Mouse (Mus musculus) liver, embryonic 11.5 days (tissue): ENCODE data around the gene Tmem156. TPM values are rescaled to one million over a fixed set of nuclear protein-coding genes. Genes with fewer than 3 reads are reported as not detected.

Source experiments
- ATAC-seq: fragments of 200-750 bp; cut with Nextera tagmentation; replicated peaks from 2 replicates; pipeline ENCODE4 v1.8.0; 2017; ENCODE audit warnings: moderate number of reproducible peaks, mild to moderate bottlenecking, moderate TSS enrichment, moderate library complexity; ENCODE audit not compliant: low FRiP score
- DNase-seq: peaks from one replicate; pipeline ENCODE4 v3.0.0-alpha.2; 2017; ENCODE audit warnings: low spot score
- H3K27ac ChIP-seq: fragments of 300-500 bp; sonication (generic); 2 replicates; pipeline ENCODE4 v1.5.1; 2014; ENCODE audit warnings: mild to moderate bottlenecking, low read depth, low read length, control low read depth
- H3K27me3 ChIP-seq: fragments of 300-500 bp; sonication (generic); replicated peaks from 2 replicates; pipeline ENCODE4 v1.6.1; 2014; ENCODE audit warnings: low read length, mixed read lengths; ENCODE audit not compliant: control insufficient read depth, insufficient read depth
- H3K36me3 ChIP-seq: fragments of 300-500 bp; sonication (generic); 2 replicates; pipeline ENCODE4 v1.6.1; 2014; ENCODE audit warnings: mild to moderate bottlenecking, low read length, moderate library complexity, mixed read lengths; ENCODE audit not compliant: control insufficient read depth, insufficient read depth
- H3K4me1 ChIP-seq: fragments of 300-500 bp; sonication (generic); replicated peaks from 2 replicates; pipeline ENCODE4 v1.6.1; 2014; ENCODE audit warnings: low read length, mixed read lengths; ENCODE audit not compliant: control insufficient read depth, insufficient read depth
- H3K4me2 ChIP-seq: fragments of 300-500 bp; sonication (generic); 2 replicates; pipeline ENCODE4 v1.6.1; 2014; ENCODE audit warnings: mild to moderate bottlenecking, control low read depth, moderate library complexity
- H3K4me3 ChIP-seq: fragments of 300-500 bp; sonication (generic); 2 replicates; pipeline ENCODE4 v1.5.1; 2014; ENCODE audit warnings: low read depth, low read length, control low read depth
- H3K9ac ChIP-seq: fragments of 300-500 bp; sonication (generic); 2 replicates; pipeline ENCODE4 v1.6.1; 2014; ENCODE audit warnings: low read depth, low read length, control low read depth
- H3K9me3 ChIP-seq: fragments of 300-500 bp; sonication (generic); 2 replicates; pipeline ENCODE4 v1.6.1; 2016; ENCODE audit warnings: low read length, inconsistent platforms, mixed read lengths; ENCODE audit not compliant: control insufficient read depth
- WGBS: fragments of 180-500 bp; shearing (Covaris S2); extraction: QIAGEN DNeasy Blood & Tissue Kit; methylation state at CpG from one replicate; pipeline ENCODE4 v1.1.7; 2014; 5-methylcytosine and 5-hydroxymethylcytosine counted together
- polyA plus RNA-seq: library from polyadenylated mRNA; unstranded; fragments of >200 nt; fragmentation: Nextera tagmentation; extraction: Ambion mirVana; gene quantifications from 2 replicates; pipeline ENCODE4 v1.2.1, GENCODE M21; 2014

Gene Tmem156
- polyA plus RNA-seq, 1 experiment from 2014 or later: 0.55 TPM

GRCm38 (mm10) chr5:65038305-65038704 lies 53.6 kb downstream of the Tmem156 start:
- H3K4me1 ChIP-seq: no peaks in the 10 kb centered on the region
- WGBS: 73% methylated on average over 9 of the region's 9 CpGs
- H3K27ac ChIP-seq: no peak overlapping the region
- H3K36me3 ChIP-seq: no peaks in the 10 kb centered on the region
- no peaks in the 10 kb centered on the region for H3K9me3 ChIP-seq
- H3K27me3 ChIP-seq: no peaks in the 10 kb centered on the region
- H3K4me3 ChIP-seq: no peak overlapping the region
- no peak overlapping the region for H3K9ac ChIP-seq
- DNase-seq (no peak), ATAC-seq (no peak)
- H3K4me2 ChIP-seq: no peak overlapping the region

DNA sequence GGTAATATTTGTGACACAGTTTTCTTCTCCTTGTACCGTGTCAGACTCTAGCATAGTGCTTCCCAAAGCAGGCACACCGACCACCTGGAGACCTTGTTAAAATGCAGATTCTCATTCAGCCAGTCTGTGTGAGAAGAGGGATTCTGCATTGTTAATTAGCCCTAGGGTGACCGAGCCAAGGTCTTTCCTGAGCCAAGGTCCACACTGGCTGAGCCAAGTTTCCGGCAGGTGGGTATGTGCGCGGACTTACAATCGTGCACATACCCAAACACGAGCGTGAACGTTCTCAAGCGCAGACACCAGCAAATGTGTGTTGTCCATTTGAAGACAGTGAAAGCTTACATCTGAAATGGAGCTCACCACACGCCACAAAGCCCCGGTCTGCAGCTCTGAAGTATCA lies 55.3 kb downstream of the Tmem156 start:
- ATAC-seq (no peak), DNase-seq (no peak)
- H3K27ac ChIP-seq: no peak overlapping the region
- H3K4me2 ChIP-seq: no peak overlapping the region
- no peaks in the 10 kb centered on the region for H3K9me3 ChIP-seq
- H3K4me1 ChIP-seq: no peaks in the 10 kb centered on the region
- H3K27me3 ChIP-seq: no peaks in the 10 kb centered on the region
- H3K9ac ChIP-seq: no peak overlapping the region
- H3K36me3 ChIP-seq: no peaks in the 10 kb centered on the region
- WGBS: 79% methylated on average over 13 of the region's 13 CpGs
- H3K4me3 ChIP-seq: no peak overlapping the region

DNA sequence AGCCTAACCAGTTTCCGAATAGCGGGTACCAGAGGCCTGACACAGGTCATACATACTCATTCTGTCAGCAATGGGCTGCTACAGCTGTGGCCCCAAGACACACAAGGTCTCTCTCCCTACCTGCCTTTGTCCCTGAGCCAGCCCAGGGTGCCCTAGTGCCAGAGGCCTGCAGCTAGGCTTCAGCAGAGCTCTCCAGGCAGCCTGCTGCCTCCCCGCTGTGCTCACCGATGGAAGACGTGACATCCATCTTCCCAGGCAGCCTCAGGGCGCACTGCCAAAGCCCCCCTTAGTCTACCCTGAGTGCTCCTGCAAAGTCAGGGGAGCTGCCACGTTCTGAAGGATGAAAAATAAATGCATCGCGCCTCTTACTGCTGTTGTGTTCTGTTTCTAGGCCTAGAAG lies 63.9 kb downstream of the Tmem156 start:
- ATAC-seq (no peak), DNase-seq (no peak)
- Histone ChIP-seq H3K27me3 (no peaks in the 10 kb centered on the region), H3K9ac (no peak overlapping the region), H3K27ac (no peak overlapping the region), H3K9me3 (no peaks in the 10 kb centered on the region), H3K4me1 (no peaks in the 10 kb centered on the region), H3K4me3 (no peak overlapping the region), H3K4me2 (no peak overlapping the region), H3K36me3 (no peaks in the 10 kb centered on the region)
- 69% methylated on average over 9 of the region's 9 CpGs for WGBS

DNA sequence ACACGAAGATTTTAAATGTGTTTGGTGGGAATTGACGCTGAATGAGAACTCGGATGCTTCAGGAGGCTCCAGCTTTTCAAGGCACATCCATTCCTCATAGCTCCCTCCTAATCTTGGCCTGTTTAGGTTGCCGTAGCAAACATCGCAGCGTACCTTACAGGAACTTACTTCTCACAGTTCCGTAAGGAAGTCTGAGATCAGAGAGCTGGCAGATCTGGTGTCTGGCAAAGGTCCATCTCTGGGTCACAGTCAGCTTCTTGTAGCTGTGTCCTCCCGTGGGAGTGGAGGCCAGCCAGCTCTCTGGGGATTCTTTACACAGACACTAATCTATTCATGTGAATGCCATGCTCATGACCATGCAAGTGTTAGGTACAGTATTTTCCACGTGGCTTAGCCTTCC lies 65.2 kb downstream of the Tmem156 start:
- H3K27me3 ChIP-seq: no peaks in the 10 kb centered on the region
- H3K27ac ChIP-seq: no peak overlapping the region
- DNase-seq (no peak), ATAC-seq (no peak)
- H3K9ac ChIP-seq: no peak overlapping the region
- H3K4me1 ChIP-seq: no peaks in the 10 kb centered on the region
- peaks cover 4% of the 10 kb centered on the region; the same call in 1 of the 2 replicates for H3K36me3 ChIP-seq
- H3K4me3 ChIP-seq: no peak overlapping the region
- H3K9me3 ChIP-seq: no peaks in the 10 kb centered on the region
- 82% methylated on average over 9 of the region's 9 CpGs for WGBS
- no peak overlapping the region for H3K4me2 ChIP-seq

DNA sequence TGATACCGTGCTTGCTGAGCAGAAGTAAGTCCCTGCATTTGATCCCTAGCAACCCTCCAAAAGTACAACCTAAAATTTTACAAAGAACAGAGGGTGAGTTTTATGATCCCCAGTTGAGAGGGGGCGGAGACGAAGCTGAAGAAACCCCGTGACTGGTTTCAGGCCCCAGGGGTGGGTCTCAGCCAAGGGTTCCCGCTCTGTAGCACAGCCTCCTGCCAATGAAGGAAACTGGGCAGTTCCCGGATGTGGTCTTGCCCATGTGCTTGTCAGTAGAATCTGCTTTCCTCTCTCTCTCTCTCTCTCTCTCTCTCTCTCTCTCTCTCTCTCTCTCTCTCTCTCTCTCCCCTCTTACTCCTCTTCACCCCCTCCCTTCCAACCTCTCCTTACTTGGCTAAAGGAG lies 66.0 kb downstream of the Tmem156 start:
- Histone ChIP-seq H3K9me3 (no peaks in the 10 kb centered on the region), H3K4me2 (no peak overlapping the region), H3K27ac (no peak overlapping the region), H3K27me3 (no peaks in the 10 kb centered on the region), H3K4me3 (no peak overlapping the region), H3K36me3 (peaks cover 6% of the 10 kb centered on the region; the same call in 1 of the 2 replicates), H3K9ac (no peak overlapping the region), H3K4me1 (no peaks in the 10 kb centered on the region)
- DNase-seq (no peak), ATAC-seq (no peak)
- WGBS: 51% methylated on average over 6 of the region's 6 CpGs

DNA sequence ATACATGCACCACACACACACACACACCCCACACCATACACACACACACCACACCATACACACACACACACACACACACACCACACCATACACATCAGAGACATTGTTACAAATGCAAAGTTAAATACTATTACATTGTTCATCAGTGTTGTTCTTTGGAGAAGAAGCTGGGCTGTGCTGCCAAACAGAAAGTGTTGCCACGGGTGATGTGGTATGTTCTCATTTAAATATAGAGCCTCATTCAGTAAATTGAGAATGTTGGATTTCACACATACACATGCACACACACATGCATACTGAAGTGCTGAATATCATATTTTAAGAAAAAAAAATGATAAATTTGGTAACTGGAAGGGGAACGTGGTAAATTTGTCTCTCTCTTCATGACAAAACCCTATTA lies 67.3 kb downstream of the Tmem156 start:
- ATAC-seq: no peak
- no peak overlapping the region for H3K4me2 ChIP-seq
- no peaks in the 10 kb centered on the region for H3K4me1 ChIP-seq
- H3K9ac ChIP-seq: no peak overlapping the region
- H3K9me3 ChIP-seq: no peaks in the 10 kb centered on the region
- no peak overlapping the region for H3K27ac ChIP-seq
- H3K4me3 ChIP-seq: no peak overlapping the region
- DNase-seq: no peak
- H3K27me3 ChIP-seq: no peaks in the 10 kb centered on the region
- H3K36me3 ChIP-seq: peaks cover 6% of the 10 kb centered on the region; the same call in 1 of the 2 replicates
- WGBS: 78% methylated on average over 2 of the region's 2 CpGs

DNA sequence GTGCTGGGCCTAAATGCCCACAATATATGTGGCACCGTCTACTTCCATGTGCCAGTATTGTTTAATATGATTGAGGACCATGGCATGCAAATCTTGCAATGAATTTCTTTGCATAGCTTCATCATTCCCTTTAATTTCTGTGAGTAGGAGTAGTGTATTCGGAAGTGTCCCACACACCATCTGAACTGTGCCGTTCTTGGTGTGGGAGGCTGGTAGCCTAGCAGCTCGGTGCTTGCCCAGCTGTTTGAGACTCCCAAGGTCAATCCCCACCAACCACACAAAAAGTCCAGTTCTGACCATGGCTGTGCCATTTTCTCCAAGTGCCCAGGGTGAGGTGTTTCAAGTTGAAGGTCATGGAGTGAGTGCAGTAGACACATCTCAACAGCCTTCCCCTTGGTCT lies 69.9 kb downstream of the Tmem156 start:
- H3K4me2 ChIP-seq: no peak overlapping the region
- no peak overlapping the region for H3K9ac ChIP-seq
- no peaks in the 10 kb centered on the region for H3K9me3 ChIP-seq
- H3K36me3 ChIP-seq: peaks cover 8% of the 10 kb centered on the region; the same call in 1 of the 2 replicates
- H3K4me1 ChIP-seq: no peaks in the 10 kb centered on the region
- H3K4me3 ChIP-seq: no peak overlapping the region
- no peak overlapping the region for H3K27ac ChIP-seq
- H3K27me3 ChIP-seq: no peaks in the 10 kb centered on the region
- ATAC-seq (no peak), DNase-seq (no peak)
- 87% methylated on average over 4 of the region's 4 CpGs for WGBS

DNA sequence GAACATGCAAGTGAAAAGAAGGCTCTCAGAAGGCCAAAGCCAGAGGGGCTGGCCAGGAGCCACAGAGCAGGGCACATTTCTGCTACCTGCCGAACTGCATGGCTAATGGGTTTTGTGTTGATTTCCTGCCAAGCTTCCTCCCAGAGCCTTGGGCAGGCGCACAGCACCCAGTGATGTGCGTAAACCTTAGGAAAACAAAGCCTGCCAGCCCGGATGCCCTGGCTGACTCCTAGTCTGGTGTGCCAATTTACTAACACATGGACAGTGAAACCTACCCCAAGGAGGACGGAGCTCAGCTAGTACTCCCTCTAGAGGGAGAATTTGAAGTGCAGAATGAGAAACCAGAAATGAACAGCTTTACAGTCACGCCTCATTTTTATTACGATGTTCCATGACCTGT lies 72.1 kb downstream of the Tmem156 start:
- no peak overlapping the region for H3K9ac ChIP-seq
- no peak overlapping the region for H3K27ac ChIP-seq
- no peak for ATAC-seq
- H3K36me3 ChIP-seq: peaks cover 8% of the 10 kb centered on the region; the same call in 1 of the 2 replicates
- no peaks in the 10 kb centered on the region for H3K9me3 ChIP-seq
- H3K27me3 ChIP-seq: no peaks in the 10 kb centered on the region
- H3K4me1 ChIP-seq: no peaks in the 10 kb centered on the region
- H3K4me3 ChIP-seq: no peak overlapping the region
- no peak for DNase-seq
- H3K4me2 ChIP-seq: no peak overlapping the region
- WGBS: 58% methylated on average over 7 of the region's 7 CpGs

GRCm38 (mm10) chr5:65019109-65019508 lies 72.8 kb downstream of the Tmem156 start:
- H3K9ac ChIP-seq: no peak overlapping the region
- no peak for DNase-seq
- no peaks in the 10 kb centered on the region for H3K27me3 ChIP-seq
- H3K36me3 ChIP-seq: peaks cover 8% of the 10 kb centered on the region; the same call in 1 of the 2 replicates
- no peak for ATAC-seq
- H3K4me2 ChIP-seq: no peak overlapping the region
- H3K27ac ChIP-seq: no peak overlapping the region
- WGBS: 48% methylated on average over 8 of the region's 8 CpGs
- H3K4me3 ChIP-seq: no peak overlapping the region
- no peaks in the 10 kb centered on the region for H3K4me1 ChIP-seq
- no peaks in the 10 kb centered on the region for H3K9me3 ChIP-seq
